Mouse (Mus musculus): ENCODE data around the gene 5730522E02Rik. TPM values are rescaled to one million over a fixed set of nuclear protein-coding genes. Genes with fewer than 3 reads are reported as not detected.

Gene 5730522E02Rik
- polyA plus RNA-seq, 1 experiment from 2014 or later, result 6.1 TPM

- DNase-seq (ENCODE audit: low spot score) (peak; percentile 69), ATAC-seq (replicated peaks; ENCODE audit: low FRiP score) (peak; percentile 82)
- WGBS, result 53% methylated on average over 4 of the region's 4 CpGs
- no peak overlapping the region for H3K27ac ChIP-seq (ENCODE audit: low read depth, low read length)
- no peaks in the 10 kb centered on the region for H3K36me3 ChIP-seq (ENCODE audit: control insufficient read depth, insufficient read depth, low read length)
- H3K27me3 ChIP-seq (ENCODE audit: control insufficient read depth, insufficient read depth, low read length), result no peaks in the 10 kb centered on the region
- no peak overlapping the region for H3K9ac ChIP-seq (ENCODE audit: low read length)
- no peaks in the 10 kb centered on the region for H3K9me3 ChIP-seq (ENCODE audit: control insufficient read depth, low read length)
- H3K4me2 ChIP-seq (ENCODE audit: low read depth, low read length, severe bottlenecking), result no peak overlapping the region
- H3K4me3 ChIP-seq (ENCODE audit: low read depth, low read length), result no peak overlapping the region
- no peaks in the 10 kb centered on the region for H3K4me1 ChIP-seq (replicated peaks; ENCODE audit: control insufficient read depth, insufficient read depth, low read length)
Observed at GRCm38 (mm10) chr11:26200970-26201777, 9.4 kb downstream of the 5730522E02Rik start.

DNA sequence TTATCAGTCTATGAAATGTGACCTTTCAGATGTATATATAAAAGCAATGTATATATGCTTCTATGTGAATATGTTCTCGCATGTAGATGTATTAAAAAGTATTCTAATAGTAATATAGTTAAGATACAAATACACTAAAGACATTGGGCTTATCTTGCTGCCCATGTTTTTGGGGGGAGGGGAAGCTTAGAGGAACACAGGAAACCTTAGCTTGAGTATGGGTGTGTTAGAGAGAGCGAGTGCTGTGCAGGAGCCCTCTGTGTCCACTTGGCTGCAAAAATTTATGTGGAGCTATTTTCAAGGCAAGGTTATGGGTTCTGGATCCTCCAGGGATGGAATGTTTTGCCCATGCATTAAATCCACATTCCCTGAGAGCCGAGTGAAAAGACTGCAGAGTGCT lies 15.1 kb downstream of the 5730522E02Rik start:
- ATAC-seq (replicated peaks; ENCODE audit: low FRiP score), result no peak
- no peaks in the 10 kb centered on the region for H3K9me3 ChIP-seq (ENCODE audit: control insufficient read depth, low read length)
- WGBS, result 84% methylated on average over 3 of the region's 3 CpGs

DNA sequence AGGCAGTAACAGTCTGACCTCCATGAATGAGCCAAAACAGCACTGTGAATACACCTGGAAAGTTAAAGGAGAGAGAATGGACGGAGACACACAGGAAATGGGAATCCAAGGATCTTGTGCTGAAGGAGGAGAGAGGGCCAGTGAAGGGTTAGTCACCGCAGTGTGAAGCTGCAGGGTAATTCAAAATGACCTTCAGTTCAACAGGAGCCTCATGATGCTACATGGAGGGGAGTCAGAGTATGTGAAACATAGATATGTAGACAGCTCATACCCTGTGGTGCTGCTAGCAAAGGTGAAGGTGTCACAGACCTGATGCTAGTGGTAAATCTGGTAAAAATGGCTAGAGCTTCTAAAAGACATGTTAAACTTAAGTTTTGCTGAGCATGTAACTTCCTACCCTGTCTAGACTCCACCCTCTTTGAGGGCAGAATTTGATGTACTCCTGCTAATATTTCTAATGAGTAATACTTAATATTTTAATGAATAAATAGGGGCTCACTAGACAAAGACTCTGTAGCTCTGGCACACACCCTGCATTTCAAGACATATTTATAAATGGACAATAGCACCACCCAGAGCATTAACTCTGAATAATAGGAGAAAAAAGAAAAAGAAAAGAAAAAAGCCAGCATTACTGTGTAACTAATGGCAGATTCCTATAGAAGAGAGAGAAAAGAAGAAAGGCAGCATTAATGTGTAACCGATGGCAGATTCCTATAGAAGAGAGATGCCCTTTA lies 23.2 kb downstream of the 5730522E02Rik start:
- Histone ChIP-seq H3K27me3 (ENCODE audit: control insufficient read depth, insufficient read depth, low read length) (no peaks in the 10 kb centered on the region), H3K4me3 (ENCODE audit: low read depth, low read length) (no peak overlapping the region), H3K36me3 (ENCODE audit: control insufficient read depth, insufficient read depth, low read length) (no peaks in the 10 kb centered on the region), H3K4me2 (ENCODE audit: low read depth, low read length, severe bottlenecking) (no peak overlapping the region), H3K9me3 (ENCODE audit: control insufficient read depth, low read length) (no peaks in the 10 kb centered on the region), H3K27ac (ENCODE audit: low read depth, low read length) (no peak overlapping the region), H3K4me1 (replicated peaks; ENCODE audit: control insufficient read depth, insufficient read depth, low read length) (no peaks in the 10 kb centered on the region), H3K9ac (ENCODE audit: low read length) (no peak overlapping the region)
- ATAC-seq (replicated peaks; ENCODE audit: low FRiP score), result no peak
- DNase-seq (ENCODE audit: low spot score), result no peak
- WGBS, result 78% methylated on average over 3 of the region's 3 CpGs

More for the DNA sequence above, 15.1 kb downstream of the 5730522E02Rik start:
- Histone ChIP-seq H3K27me3 (ENCODE audit: control insufficient read depth, insufficient read depth, low read length) (no peaks in the 10 kb centered on the region), H3K9ac (ENCODE audit: low read length) (no peak overlapping the region), H3K4me2 (ENCODE audit: low read depth, low read length, severe bottlenecking) (no peak overlapping the region), H3K4me3 (ENCODE audit: low read depth, low read length) (no peak overlapping the region), H3K36me3 (ENCODE audit: control insufficient read depth, insufficient read depth, low read length) (no peaks in the 10 kb centered on the region), H3K27ac (ENCODE audit: low read depth, low read length) (no peak overlapping the region), H3K4me1 (replicated peaks; ENCODE audit: control insufficient read depth, insufficient read depth, low read length) (no peaks in the 10 kb centered on the region)
- DNase-seq (ENCODE audit: low spot score), result no peak

GRCm38 (mm10) chr11:26170572-26170971 lies 40.0 kb downstream of the 5730522E02Rik start:
- H3K4me3 ChIP-seq (ENCODE audit: low read depth, low read length), result no peak overlapping the region
- no peaks in the 10 kb centered on the region for H3K36me3 ChIP-seq (ENCODE audit: control insufficient read depth, insufficient read depth, low read length)
- no peaks in the 10 kb centered on the region for H3K27me3 ChIP-seq (ENCODE audit: control insufficient read depth, insufficient read depth, low read length)
- H3K9ac ChIP-seq (ENCODE audit: low read length), result no peak overlapping the region
- H3K9me3 ChIP-seq (ENCODE audit: control insufficient read depth, low read length), result no peaks in the 10 kb centered on the region
- H3K27ac ChIP-seq (ENCODE audit: low read depth, low read length), result no peak overlapping the region
- no peak overlapping the region for H3K4me2 ChIP-seq (ENCODE audit: low read depth, low read length, severe bottlenecking)
- no peak for DNase-seq (ENCODE audit: low spot score)
- ATAC-seq (replicated peaks; ENCODE audit: low FRiP score), result no peak
- no peaks in the 10 kb centered on the region for H3K4me1 ChIP-seq (replicated peaks; ENCODE audit: control insufficient read depth, insufficient read depth, low read length)
- 88% methylated on average over 2 of the region's 2 CpGs for WGBS

- no peaks in the 10 kb centered on the region for H3K27me3 ChIP-seq (ENCODE audit: control insufficient read depth, insufficient read depth, low read length)
- H3K4me2 ChIP-seq (ENCODE audit: low read depth, low read length, severe bottlenecking), result no peak overlapping the region
- DNase-seq (ENCODE audit: low spot score), result no peak
- H3K9me3 ChIP-seq (ENCODE audit: control insufficient read depth, low read length), result no peaks in the 10 kb centered on the region
- ATAC-seq (replicated peaks; ENCODE audit: low FRiP score), result no peak
- no peaks in the 10 kb centered on the region for H3K36me3 ChIP-seq (ENCODE audit: control insufficient read depth, insufficient read depth, low read length)
- no peak overlapping the region for H3K9ac ChIP-seq (ENCODE audit: low read length)
- H3K27ac ChIP-seq (ENCODE audit: low read depth, low read length), result no peak overlapping the region
- 94% methylated on average over 7 of the region's 7 CpGs for WGBS
- no peak overlapping the region for H3K4me3 ChIP-seq (ENCODE audit: low read depth, low read length)
- no peaks in the 10 kb centered on the region for H3K4me1 ChIP-seq (replicated peaks; ENCODE audit: control insufficient read depth, insufficient read depth, low read length)
Observed at GRCm38 (mm10) chr11:26167609-26167971, 43.0 kb downstream of the 5730522E02Rik start.

GRCm38 (mm10) chr11:26166966-26167608 lies 43.5 kb downstream of the 5730522E02Rik start:
- 88% methylated on average over 4 of the region's 4 CpGs for WGBS
- Histone ChIP-seq H3K27ac (ENCODE audit: low read depth, low read length) (no peak overlapping the region), H3K9me3 (ENCODE audit: control insufficient read depth, low read length) (no peaks in the 10 kb centered on the region), H3K36me3 (ENCODE audit: control insufficient read depth, insufficient read depth, low read length) (no peaks in the 10 kb centered on the region), H3K27me3 (ENCODE audit: control insufficient read depth, insufficient read depth, low read length) (no peaks in the 10 kb centered on the region), H3K9ac (ENCODE audit: low read length) (no peak overlapping the region), H3K4me1 (replicated peaks; ENCODE audit: control insufficient read depth, insufficient read depth, low read length) (no peaks in the 10 kb centered on the region), H3K4me2 (ENCODE audit: low read depth, low read length, severe bottlenecking) (no peak overlapping the region), H3K4me3 (ENCODE audit: low read depth, low read length) (no peak overlapping the region)
- ATAC-seq (replicated peaks; ENCODE audit: low FRiP score) (no peak), DNase-seq (ENCODE audit: low spot score) (no peak)

GRCm38 (mm10) chr11:26164651-26165259 lies 45.8 kb downstream of the 5730522E02Rik start:
- Histone ChIP-seq H3K4me2 (ENCODE audit: low read depth, low read length, severe bottlenecking) (no peak overlapping the region), H3K9me3 (ENCODE audit: control insufficient read depth, low read length) (no peaks in the 10 kb centered on the region), H3K27me3 (ENCODE audit: control insufficient read depth, insufficient read depth, low read length) (no peaks in the 10 kb centered on the region), H3K36me3 (ENCODE audit: control insufficient read depth, insufficient read depth, low read length) (no peaks in the 10 kb centered on the region), H3K27ac (ENCODE audit: low read depth, low read length) (no peak overlapping the region), H3K4me3 (ENCODE audit: low read depth, low read length) (no peak overlapping the region), H3K4me1 (replicated peaks; ENCODE audit: control insufficient read depth, insufficient read depth, low read length) (no peaks in the 10 kb centered on the region), H3K9ac (ENCODE audit: low read length) (no peak overlapping the region)
- ATAC-seq (replicated peaks; ENCODE audit: low FRiP score) (no peak), DNase-seq (ENCODE audit: low spot score) (no peak)
- WGBS, result 92% methylated on average over 5 of the region's 5 CpGs

DNA sequence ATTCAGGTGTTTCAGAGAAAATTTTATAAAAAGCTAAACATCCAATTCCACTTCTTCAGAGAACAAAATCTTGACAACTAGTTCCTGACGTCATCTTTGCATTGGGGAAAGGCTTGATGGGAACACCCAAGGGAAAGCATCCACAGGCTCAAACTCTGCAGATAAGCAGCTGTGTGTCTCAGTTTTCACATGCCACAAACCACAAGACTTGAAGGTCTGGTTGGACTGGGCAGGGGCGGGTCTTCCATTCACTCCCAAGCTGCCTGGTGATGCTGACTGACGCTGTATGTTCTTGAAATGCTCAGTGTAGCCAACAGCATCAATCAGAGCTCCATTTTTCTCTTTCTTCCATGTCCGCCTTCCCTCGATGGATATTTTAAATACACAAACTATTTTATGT lies 49.2 kb downstream of the 5730522E02Rik start:
- H3K4me3 ChIP-seq (ENCODE audit: low read depth, low read length), result no peak overlapping the region
- no peak overlapping the region for H3K9ac ChIP-seq (ENCODE audit: low read length)
- 84% methylated on average over 5 of the region's 5 CpGs for WGBS
- H3K4me1 ChIP-seq (replicated peaks; ENCODE audit: control insufficient read depth, insufficient read depth, low read length), result no peaks in the 10 kb centered on the region
- H3K27ac ChIP-seq (ENCODE audit: low read depth, low read length), result no peak overlapping the region
- DNase-seq (ENCODE audit: low spot score) (no peak), ATAC-seq (replicated peaks; ENCODE audit: low FRiP score) (no peak)
- H3K4me2 ChIP-seq (ENCODE audit: low read depth, low read length, severe bottlenecking), result no peak overlapping the region
- no peaks in the 10 kb centered on the region for H3K9me3 ChIP-seq (ENCODE audit: control insufficient read depth, low read length)
- no peaks in the 10 kb centered on the region for H3K27me3 ChIP-seq (ENCODE audit: control insufficient read depth, insufficient read depth, low read length)
- no peaks in the 10 kb centered on the region for H3K36me3 ChIP-seq (ENCODE audit: control insufficient read depth, insufficient read depth, low read length)

Measured in forebrain, embryonic 11.5 days (tissue).